Mouse (Mus musculus) ovary, postnatal 14 days (tissue): ENCODE results near the gene Fkbp11.
A peak's percentile ranks its signal among the peaks of the same experiment; 100 is the strongest.
"Not testable (repeated sequence)": the region's sequence is repeated elsewhere in the genome, so short reads cannot be mapped to it uniquely, and the experiment has no call there.

Experiments
- DNase-seq: peaks from one replicate; pipeline ENCODE4 v3.0.0; 2022; ENCODE audit warnings: low spot score

The Fkbp11 gene

GRCm38 (mm10) chr15:98727443-98728321, at the start of gene Fkbp11:
Fkbp11 (minus strand) TSS chr15:98728198.
- DNase-seq = peak; percentile 36

DNA sequence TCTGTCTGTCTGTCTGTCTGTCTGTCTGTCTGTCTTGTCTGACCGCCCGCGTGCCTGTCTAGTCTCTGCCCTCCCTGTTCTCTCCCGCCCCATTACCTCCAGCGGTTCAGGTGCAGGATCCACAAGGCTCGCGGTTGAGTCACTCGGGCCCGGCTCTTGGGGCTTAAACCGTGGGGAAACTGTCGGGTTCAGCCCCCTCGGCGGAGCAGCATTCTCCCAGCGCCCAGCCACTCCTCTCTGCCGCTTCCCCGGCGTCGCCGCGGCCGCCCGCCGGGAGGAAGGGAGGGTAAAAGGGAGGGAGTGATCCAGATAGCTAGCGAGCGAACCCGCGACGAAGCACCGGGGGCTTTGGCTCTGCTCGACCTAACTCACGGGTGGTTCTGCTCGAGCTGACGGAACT, 49.8 kb upstream of the Fkbp11 start, which contains the start of gene Wnt10b:
Wnt10b (minus strand) TSS at position 389 of the 400 bp plus-strand sequence.
- DNase-seq = no peak

- DNase-seq = no peak
Observed at GRCm38 (mm10) chr15:98777005-98777616, 49.1 kb upstream of the Fkbp11 start.

DNA sequence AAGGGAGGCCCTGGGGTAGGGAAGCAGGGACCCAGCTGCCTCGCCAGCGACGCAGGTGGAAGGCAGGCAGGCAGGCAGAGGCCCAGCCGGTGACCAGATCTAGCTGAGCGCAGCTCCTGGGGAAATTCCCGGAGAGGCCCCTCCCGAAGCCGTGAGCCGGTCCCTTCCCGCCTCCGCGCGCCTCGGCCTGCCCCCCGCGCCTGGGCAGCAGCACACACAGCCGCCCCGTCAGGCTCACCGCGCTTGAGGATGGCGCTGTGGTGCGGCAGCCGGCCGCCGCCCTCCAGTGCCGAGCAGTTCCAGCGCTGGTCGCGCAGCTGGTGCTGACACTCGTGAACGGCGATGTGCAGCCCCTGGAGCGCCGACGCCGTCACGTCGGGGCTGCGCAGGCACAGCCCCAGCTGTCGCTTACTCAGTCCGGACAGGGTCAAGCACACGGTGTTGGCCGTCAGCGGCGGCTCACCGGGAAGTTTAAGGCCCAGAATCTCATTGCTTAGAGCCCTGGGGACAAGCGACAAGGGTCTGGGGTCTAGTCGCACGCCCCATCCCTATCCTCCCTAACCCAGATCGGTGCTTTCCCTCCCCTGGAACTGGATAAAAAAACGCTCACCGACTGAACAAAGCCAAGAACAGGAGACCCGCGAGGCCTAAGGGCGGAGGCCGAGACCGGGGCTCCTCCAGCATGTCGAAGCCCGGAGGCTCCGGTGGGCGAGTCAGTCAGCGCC, 48.4 kb upstream of the Fkbp11 start:
- no peak for DNase-seq

- no peak for DNase-seq
Observed at GRCm38 (mm10) chr15:98775533-98775932, 47.5 kb upstream of the Fkbp11 start.

- DNase-seq = no peak
Observed at GRCm38 (mm10) chr15:98774096-98774495, 46.1 kb upstream of the Fkbp11 start.

GRCm38 (mm10) chr15:98772511-98773211, 44.7 kb upstream of the Fkbp11 start:
- no peak for DNase-seq

DNA sequence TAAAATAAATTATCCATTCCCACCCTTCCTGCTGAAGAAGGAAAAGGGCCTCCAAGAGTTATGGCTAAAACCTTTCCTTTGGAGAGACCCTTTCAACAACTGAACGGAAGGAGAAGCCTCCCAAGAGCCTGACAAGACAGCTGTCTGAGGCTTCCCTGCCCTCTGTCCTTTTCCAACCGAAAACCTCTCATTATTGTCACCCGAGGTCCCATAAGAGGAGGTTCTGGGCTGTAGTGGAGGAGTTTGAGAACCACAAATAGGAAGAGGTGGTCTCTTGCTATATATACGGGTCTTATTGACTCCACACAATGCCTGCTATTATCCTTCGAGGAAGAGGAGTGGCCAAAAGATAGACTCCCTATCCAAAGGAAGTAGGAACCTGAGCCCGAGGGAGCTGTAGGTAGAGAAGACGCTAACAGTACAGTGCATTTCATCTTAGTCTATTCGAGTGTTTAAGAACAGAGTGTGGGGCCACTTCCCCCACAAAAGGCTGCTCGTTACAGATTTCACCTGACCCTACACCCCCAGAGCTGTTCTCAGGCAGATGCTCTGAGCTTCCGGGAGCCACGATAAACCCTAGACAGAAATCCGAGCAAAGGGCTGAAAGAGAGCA, 43.9 kb upstream of the Fkbp11 start:
- DNase-seq = no peak

DNA sequence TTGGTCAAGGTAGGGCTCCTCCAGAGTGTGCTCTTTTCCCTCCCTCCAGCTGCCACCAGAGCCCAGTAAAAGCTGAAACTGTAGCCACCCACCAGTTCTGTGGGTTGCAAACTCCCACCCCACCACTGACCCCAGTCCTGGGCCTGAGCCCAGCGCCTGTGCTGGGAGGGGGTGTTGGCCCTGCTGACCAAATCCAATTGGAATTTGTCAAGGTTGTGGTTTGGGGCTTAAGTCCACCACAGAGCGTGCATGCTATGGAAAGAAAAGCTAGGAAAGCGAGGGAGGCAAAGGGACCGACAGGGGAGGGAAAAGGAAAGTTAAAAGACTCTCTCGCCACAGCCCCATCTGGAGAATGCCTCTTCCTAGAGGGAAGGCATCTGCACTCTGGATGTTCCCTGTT, 40.3 kb upstream of the Fkbp11 start:
- no peak for DNase-seq

DNA sequence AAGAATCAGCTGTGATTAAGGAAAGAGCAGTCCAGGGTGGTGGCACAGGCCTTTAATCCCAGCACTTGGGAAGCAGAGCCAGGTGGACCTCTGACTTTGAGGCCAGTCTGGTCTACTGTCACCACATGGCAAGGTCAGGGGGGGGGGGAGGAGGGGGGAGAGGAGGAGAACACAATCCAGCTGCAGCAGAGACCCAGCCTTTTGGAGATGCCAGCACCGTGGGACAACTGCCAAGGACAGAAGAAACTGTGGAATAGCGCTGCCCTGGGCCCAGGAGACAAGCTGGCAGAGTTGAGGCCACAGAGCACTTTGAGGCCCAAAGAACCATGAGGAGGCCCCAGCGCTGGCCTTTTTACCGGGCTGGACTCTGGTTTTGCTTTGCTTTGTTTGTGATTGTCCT, 37.9 kb upstream of the Fkbp11 start:
- no peak for DNase-seq

GRCm38 (mm10) chr15:98762670-98763529, 34.9 kb upstream of the Fkbp11 start, which contains the start of gene Arf3:
Arf3 (minus strand) TSS chr15:98763214.
- DNase-seq = peak; percentile 93

GRCm38 (mm10) chr15:98762201-98762621, 34.2 kb upstream of the Fkbp11 start:
- DNase-seq = peak; percentile 55

GRCm38 (mm10) chr15:98754125-98754524, 26.1 kb upstream of the Fkbp11 start:
- DNase-seq = no peak

DNA sequence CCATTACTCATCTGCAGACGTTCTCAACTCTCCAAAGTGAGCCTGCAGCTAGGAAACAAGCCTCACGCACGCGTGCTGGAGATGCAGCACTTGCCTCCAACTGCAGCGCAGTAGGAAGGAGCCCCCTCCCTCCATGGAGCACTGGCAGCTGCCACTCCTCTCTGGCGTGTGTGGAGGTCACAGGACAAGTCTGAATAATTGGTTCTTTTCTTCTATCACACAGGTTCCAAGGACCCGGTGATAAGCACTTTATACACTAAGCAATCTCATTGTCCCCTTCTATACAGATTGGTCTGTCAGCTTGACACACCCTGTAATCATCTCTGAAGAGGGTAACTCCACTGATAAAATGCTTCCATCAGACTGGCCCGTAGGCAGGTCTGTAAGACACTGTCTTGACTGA, 25.0 kb upstream of the Fkbp11 start:
- no peak for DNase-seq

DNA sequence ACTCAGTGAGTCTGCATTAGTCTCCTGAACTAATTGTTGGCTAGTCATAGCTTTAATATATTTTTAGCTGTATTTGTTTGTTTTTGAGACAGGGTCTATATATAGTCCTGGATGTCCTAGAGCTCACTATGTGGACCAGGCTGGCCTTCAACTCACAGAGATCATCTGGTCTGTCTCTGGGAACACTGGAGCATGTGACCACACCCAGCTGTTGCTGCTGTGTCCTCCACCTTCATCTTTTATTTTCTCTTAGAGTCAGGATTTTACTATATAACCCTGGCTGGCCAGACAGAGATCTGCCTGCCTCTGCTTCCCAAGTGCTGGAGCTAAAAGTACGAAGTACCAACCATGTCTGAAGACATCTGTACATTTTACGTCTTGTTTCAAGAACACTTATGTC, 21.1 kb upstream of the Fkbp11 start:
- DNase-seq = no peak

GRCm38 (mm10) chr15:98747296-98747695, 19.3 kb upstream of the Fkbp11 start:
- no peak for DNase-seq

- no peak for DNase-seq
Observed at GRCm38 (mm10) chr15:98746344-98746965, 18.5 kb upstream of the Fkbp11 start.

DNA sequence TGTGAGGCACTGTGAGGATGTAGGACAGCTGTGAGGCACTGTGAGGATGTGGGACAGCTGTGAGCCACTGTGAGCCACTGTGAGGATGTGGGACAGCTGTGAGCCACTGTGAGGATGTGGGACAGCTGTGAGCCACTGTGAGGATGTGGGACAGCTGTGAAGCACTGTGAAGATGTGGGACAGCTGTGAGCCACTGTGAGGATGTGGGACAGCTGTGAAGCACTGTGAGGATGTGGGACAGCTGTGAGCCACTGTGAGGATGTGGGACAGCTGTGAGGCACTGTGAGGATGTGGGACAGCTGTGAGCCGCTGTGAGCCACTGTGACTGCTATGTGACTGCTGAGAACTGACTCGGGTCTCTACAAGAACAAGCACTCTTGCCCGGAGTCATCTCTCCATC, 15.9 kb upstream of the Fkbp11 start:
- DNase-seq = not testable (repeated sequence)

DNA sequence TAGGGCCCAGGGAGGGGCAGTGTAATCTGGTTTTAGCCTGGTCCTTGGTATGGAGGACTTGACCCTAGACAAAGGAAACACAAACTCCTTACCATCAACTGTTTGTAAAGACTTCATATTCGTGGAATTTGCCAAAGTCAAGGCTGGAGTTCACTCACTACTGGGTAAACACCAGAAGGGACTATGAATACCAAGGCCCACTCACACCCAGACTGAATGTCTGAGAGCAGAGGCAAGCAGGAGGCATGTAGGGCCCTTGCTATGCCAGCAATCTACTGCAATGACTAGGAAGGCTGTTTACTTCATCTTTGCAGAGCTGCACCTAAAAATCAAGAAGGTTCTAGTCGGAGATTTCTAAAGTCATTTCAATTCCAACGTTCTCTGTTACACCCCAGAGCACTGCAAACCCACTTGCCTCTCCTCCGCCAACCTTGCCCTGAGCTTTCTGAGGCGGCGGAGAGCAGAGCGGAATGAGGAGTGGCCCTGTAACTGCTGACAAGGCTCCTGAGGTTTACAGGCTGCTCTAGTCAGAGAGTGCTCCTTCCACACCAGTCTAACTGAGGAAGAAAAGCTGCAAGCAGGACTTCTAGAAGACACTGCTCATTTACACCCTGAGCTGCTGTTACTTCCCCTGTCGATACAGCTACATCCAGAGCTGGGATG, 14.9 kb upstream of the Fkbp11 start:
- DNase-seq = no peak

GRCm38 (mm10) chr15:98740219-98740618, 12.2 kb upstream of the Fkbp11 start:
- no peak for DNase-seq
